Mouse (Mus musculus): ENCODE results near the gene Mxd1. TPM values are rescaled to one million over a fixed set of nuclear protein-coding genes. Genes with fewer than 3 reads are reported as not detected.
A peak's percentile ranks its signal among the peaks of the same experiment; 100 is the strongest.

Mxd1 gene
- total and polyA plus RNA-seq, 2 experiments from 2014 or later = 3.6 to 5.0 TPM

- H3K36me3 ChIP-seq (replicated peaks; ENCODE audit: control insufficient read depth, insufficient read depth, low read length) = no peaks in the 10 kb centered on the region
- no peak overlapping the region for H3K4me2 ChIP-seq (ENCODE audit: low read depth, low read length)
- H3K27me3 ChIP-seq (ENCODE audit: control insufficient read depth, insufficient read depth, low read length) = no peaks in the 10 kb centered on the region
- no peak overlapping the region for H3K9ac ChIP-seq (replicated peaks; ENCODE audit: low read depth, low read length)
- no peak for ATAC-seq (ENCODE audit: insufficient read depth, low read depth)
- H3K27ac ChIP-seq (ENCODE audit: low read depth) = no peak overlapping the region
- DNase-seq (ENCODE audit: low spot score) = no peak
- H3K9me3 ChIP-seq (replicated peaks; ENCODE audit: control insufficient read depth, low read length) = no peaks in the 10 kb centered on the region
- H3K4me1 ChIP-seq (ENCODE audit: control insufficient read depth, insufficient read depth) = no peaks in the 10 kb centered on the region
- TF ChIP-seq EP300 (IDR thresholded peaks at IDR 0.05; ENCODE audit: low read depth) (no peak), CTCF (IDR thresholded peaks at IDR 0.05; ENCODE audit: low read depth) (no peak)
- H3K4me3 ChIP-seq (ENCODE audit: low read depth, low read length) = no peak overlapping the region
- WGBS = 64% methylated on average over 3 of the region's 3 CpGs
Observed at GRCm38 (mm10) chr6:86630141-86630540, 38.8 kb downstream of the Mxd1 start.

DNA sequence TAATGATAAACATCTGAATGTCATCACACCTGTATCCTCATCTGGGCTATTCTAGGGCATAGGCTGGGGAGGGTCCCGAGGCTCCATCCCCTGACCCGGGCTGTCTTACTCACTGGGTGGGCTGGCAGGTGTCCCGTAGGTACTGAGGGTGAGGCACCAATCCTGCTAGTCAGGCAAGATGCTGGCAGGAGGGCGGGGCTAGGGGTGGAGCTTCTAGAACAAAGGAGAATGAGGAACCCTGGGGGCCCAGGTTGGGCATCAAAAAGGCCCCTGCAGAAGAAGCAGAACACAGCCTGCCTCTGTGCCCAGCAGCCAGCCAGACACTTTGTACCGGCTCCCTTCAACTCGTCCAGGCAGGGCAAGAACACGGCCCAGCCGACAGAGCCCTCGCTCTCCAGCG lies 41.0 kb downstream of the Mxd1 start, which contains the start of gene Asprv1:
Asprv1 (plus strand) TSS at position 219 of the 400 bp plus-strand sequence.
- Histone ChIP-seq H3K36me3 (replicated peaks; ENCODE audit: control insufficient read depth, insufficient read depth, low read length) (no peaks in the 10 kb centered on the region), H3K4me2 (ENCODE audit: low read depth, low read length) (no peak within 1 kb of the TSS), H3K27me3 (ENCODE audit: control insufficient read depth, insufficient read depth, low read length) (no peaks in the 10 kb centered on the region), H3K4me3 (ENCODE audit: low read depth, low read length) (no peak within 1 kb of the TSS), H3K9ac (replicated peaks; ENCODE audit: low read depth, low read length) (no peak within 1 kb of the TSS), H3K27ac (ENCODE audit: low read depth) (no peak within 1 kb of the TSS), H3K9me3 (replicated peaks; ENCODE audit: control insufficient read depth, low read length) (no peaks in the 10 kb centered on the region), H3K4me1 (ENCODE audit: control insufficient read depth, insufficient read depth) (peaks cover 13% of the 10 kb centered on the region; the same call in 1 of the 2 replicates)
- TF ChIP-seq EP300 (IDR thresholded peaks at IDR 0.05; ENCODE audit: low read depth) (no peak), CTCF (IDR thresholded peaks at IDR 0.05; ENCODE audit: low read depth) (no peak)
- 63% methylated on average over 10 of the region's 10 CpGs for WGBS
- DNase-seq (ENCODE audit: low spot score) (no peak), ATAC-seq (ENCODE audit: insufficient read depth, low read depth) (no peak)

GRCm38 (mm10) chr6:86624074-86625030 lies 44.6 kb downstream of the Mxd1 start:
- peak overlapping the region; percentile 39 for H3K27ac ChIP-seq (ENCODE audit: low read depth)
- no peak overlapping the region for H3K9ac ChIP-seq (replicated peaks; ENCODE audit: low read depth, low read length)
- no peak overlapping the region for H3K4me2 ChIP-seq (ENCODE audit: low read depth, low read length)
- 38% methylated on average over 18 of the region's 18 CpGs for WGBS
- peak; percentile 73 for ATAC-seq (ENCODE audit: insufficient read depth, low read depth)
- peak; percentile 61 for DNase-seq (ENCODE audit: low spot score)
- no peaks in the 10 kb centered on the region for H3K27me3 ChIP-seq (ENCODE audit: control insufficient read depth, insufficient read depth, low read length)
- H3K36me3 ChIP-seq (replicated peaks; ENCODE audit: control insufficient read depth, insufficient read depth, low read length) = no peaks in the 10 kb centered on the region
- no peaks in the 10 kb centered on the region for H3K9me3 ChIP-seq (replicated peaks; ENCODE audit: control insufficient read depth, low read length)
- H3K4me1 ChIP-seq (ENCODE audit: control insufficient read depth, insufficient read depth) = peaks cover 13% of the 10 kb centered on the region; the same call in 1 of the 2 replicates
- H3K4me3 ChIP-seq (ENCODE audit: low read depth, low read length) = no peak overlapping the region
- TF ChIP-seq CTCF (IDR thresholded peaks at IDR 0.05; ENCODE audit: low read depth) = no peak

DNA sequence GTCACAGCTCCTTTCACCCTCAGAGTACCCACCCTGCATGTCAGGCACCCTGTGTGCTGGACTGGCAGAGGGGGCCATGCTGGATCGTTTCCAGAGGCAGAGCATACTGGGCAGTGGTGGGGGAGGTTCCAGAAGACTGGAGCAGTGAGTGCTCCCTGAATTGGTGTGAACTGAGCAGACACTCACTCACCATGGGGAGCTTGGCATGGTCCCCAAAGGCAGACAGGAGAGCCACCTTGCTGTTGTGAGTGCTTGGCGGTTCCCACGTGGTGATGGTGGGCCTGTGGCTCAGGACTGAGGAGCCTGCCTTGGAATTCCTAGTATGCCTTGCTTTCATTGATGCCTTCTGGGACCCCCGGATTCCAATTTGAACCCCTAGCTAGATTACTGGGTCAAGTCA lies 45.8 kb downstream of the Mxd1 start:
- H3K9ac ChIP-seq (replicated peaks; ENCODE audit: low read depth, low read length) = no peak overlapping the region
- no peaks in the 10 kb centered on the region for H3K9me3 ChIP-seq (replicated peaks; ENCODE audit: control insufficient read depth, low read length)
- peaks cover 13% of the 10 kb centered on the region; the same call in 1 of the 2 replicates for H3K4me1 ChIP-seq (ENCODE audit: control insufficient read depth, insufficient read depth)
- H3K27ac ChIP-seq (ENCODE audit: low read depth) = no peak overlapping the region
- TF ChIP-seq EP300 (IDR thresholded peaks at IDR 0.05; ENCODE audit: low read depth) (no peak), CTCF (IDR thresholded peaks at IDR 0.05; ENCODE audit: low read depth) (no peak)
- ATAC-seq (ENCODE audit: insufficient read depth, low read depth) = no peak
- no peak for DNase-seq (ENCODE audit: low spot score)
- H3K4me3 ChIP-seq (ENCODE audit: low read depth, low read length) = no peak overlapping the region
- no peaks in the 10 kb centered on the region for H3K27me3 ChIP-seq (ENCODE audit: control insufficient read depth, insufficient read depth, low read length)
- no peak overlapping the region for H3K4me2 ChIP-seq (ENCODE audit: low read depth, low read length)
- 82% methylated on average over 4 of the region's 4 CpGs for WGBS
- no peaks in the 10 kb centered on the region for H3K36me3 ChIP-seq (replicated peaks; ENCODE audit: control insufficient read depth, insufficient read depth, low read length)

DNA sequence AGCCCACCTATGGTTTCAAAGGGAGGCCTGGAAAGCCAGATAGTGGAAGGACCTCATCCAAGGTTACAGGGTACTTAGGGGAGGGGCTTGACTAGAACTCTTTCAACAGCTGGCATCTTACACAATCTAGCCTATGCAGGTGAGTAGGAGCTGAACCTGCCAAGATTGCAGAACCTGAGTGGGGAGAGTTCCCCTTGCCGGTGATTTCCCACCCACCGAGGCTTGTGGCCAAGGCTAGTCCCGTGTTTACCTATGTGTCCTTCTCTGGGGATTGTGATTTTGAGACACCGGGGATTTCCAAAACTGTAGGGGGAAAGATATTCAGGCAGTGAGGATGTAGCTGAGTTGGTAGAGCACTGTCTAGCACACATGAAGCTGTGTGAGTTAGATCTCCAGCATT lies 53.7 kb downstream of the Mxd1 start:
- no peaks in the 10 kb centered on the region for H3K36me3 ChIP-seq (replicated peaks; ENCODE audit: control insufficient read depth, insufficient read depth, low read length)
- no peak overlapping the region for H3K4me3 ChIP-seq (ENCODE audit: low read depth, low read length)
- ATAC-seq (ENCODE audit: insufficient read depth, low read depth) = no peak
- no peak for DNase-seq (ENCODE audit: low spot score)
- no peaks in the 10 kb centered on the region for H3K4me1 ChIP-seq (ENCODE audit: control insufficient read depth, insufficient read depth)
- no peaks in the 10 kb centered on the region for H3K9me3 ChIP-seq (replicated peaks; ENCODE audit: control insufficient read depth, low read length)
- WGBS = 69% methylated on average over 4 of the region's 4 CpGs
- TF ChIP-seq CTCF (IDR thresholded peaks at IDR 0.05; ENCODE audit: low read depth) = no peak
- TF ChIP-seq EP300 (IDR thresholded peaks at IDR 0.05; ENCODE audit: low read depth) = no peak
- H3K27me3 ChIP-seq (ENCODE audit: control insufficient read depth, insufficient read depth, low read length) = no peaks in the 10 kb centered on the region
- no peak overlapping the region for H3K27ac ChIP-seq (ENCODE audit: low read depth)
- H3K4me2 ChIP-seq (ENCODE audit: low read depth, low read length) = no peak overlapping the region
- H3K9ac ChIP-seq (replicated peaks; ENCODE audit: low read depth, low read length) = no peak overlapping the region
